Mouse (Mus musculus): ENCODE measurements around the gene Gm3646.
A peak's percentile ranks its signal among the peaks of the same experiment; 100 is the strongest.

Gm3646 gene

GRCm38 (mm10) chr1:39781835-39782234, 23.3 kb downstream of the Gm3646 start:
- no peak for DNase-seq (ENCODE audit: low read depth, low spot score)

GRCm38 (mm10) chr1:39779111-39779980, 25.8 kb downstream of the Gm3646 start:
- no peak for DNase-seq (ENCODE audit: low read depth, low spot score)

GRCm38 (mm10) chr1:39773991-39774729, 31.0 kb downstream of the Gm3646 start:
- DNase-seq (ENCODE audit: low read depth, low spot score) = no peak

- no peak for DNase-seq (ENCODE audit: low read depth, low spot score)
Measured at GRCm38 (mm10) chr1:39773551-39773950, 31.6 kb downstream of the Gm3646 start.

GRCm38 (mm10) chr1:39772401-39773095, 32.6 kb downstream of the Gm3646 start:
- no peak for DNase-seq (ENCODE audit: low read depth, low spot score)

GRCm38 (mm10) chr1:39770436-39770835, 34.7 kb downstream of the Gm3646 start:
- no peak for DNase-seq (ENCODE audit: low read depth, low spot score)

- no peak for DNase-seq (ENCODE audit: low read depth, low spot score)
Measured at GRCm38 (mm10) chr1:39768017-39768416, 37.1 kb downstream of the Gm3646 start.

GRCm38 (mm10) chr1:39765854-39766493, 39.2 kb downstream of the Gm3646 start:
- DNase-seq (ENCODE audit: low read depth, low spot score) = no peak

GRCm38 (mm10) chr1:39762025-39762370, 43.1 kb downstream of the Gm3646 start:
- peak; percentile 63 for DNase-seq (ENCODE audit: low read depth, low spot score)

GRCm38 (mm10) chr1:39761211-39762024, 43.7 kb downstream of the Gm3646 start:
- DNase-seq (ENCODE audit: low read depth, low spot score) = no peak

GRCm38 (mm10) chr1:39760181-39760715, 44.9 kb downstream of the Gm3646 start:
- DNase-seq (ENCODE audit: low read depth, low spot score) = no peak

- no peak for DNase-seq (ENCODE audit: low read depth, low spot score)
Measured at GRCm38 (mm10) chr1:39759231-39760175, 45.6 kb downstream of the Gm3646 start.

GRCm38 (mm10) chr1:39758244-39758643, 46.9 kb downstream of the Gm3646 start:
- no peak for DNase-seq (ENCODE audit: low read depth, low spot score)

- no peak for DNase-seq (ENCODE audit: low read depth, low spot score)
Measured at GRCm38 (mm10) chr1:39756952-39757351, 48.2 kb downstream of the Gm3646 start.

GRCm38 (mm10) chr1:39754224-39754957, 50.7 kb downstream of the Gm3646 start:
- no peak for DNase-seq (ENCODE audit: low read depth, low spot score)

Measured in brain, embryonic 18.5 days (tissue).